Mouse (Mus musculus) E14TG2a.4 (cell line): ENCODE measurements at regions not wholly inside any gene's neighbourhood (a gene's known extent, or its start where the extent isn't known, plus 50 kb on each side); places are given as distances from the start of the nearest gene placed in this dataset.

Experiments used
- CTCF ChIP-seq: conservative IDR thresholded peaks from 2 replicates; pipeline ENCODE4 v1.5.1; 2014; ENCODE audit warnings: low read length
- POU5F1 ChIP-seq: IDR thresholded peaks from 2 replicates; pipeline ENCODE4 v1.6.1; 2014; ENCODE audit warnings: low read length, borderline replicate concordance

GRCm38 (mm10) chr17:89319602-89320288 lies 119.3 kb upstream of the Fshr start:
- TF ChIP-seq CTCF: no peak
- no peak for TF ChIP-seq POU5F1
